Mouse (Mus musculus) urinary bladder, postnatal 36 days (tissue): ENCODE data around the gene Ccdc189.

Source experiments
- DNase-seq, 2 experiments: peaks; one replicate each; pipeline ENCODE4 v3.0.0; 2022; ENCODE audit warnings: low spot score in 2 of 2, mixed read lengths in 1 of 2

The Ccdc189 gene

DNA sequence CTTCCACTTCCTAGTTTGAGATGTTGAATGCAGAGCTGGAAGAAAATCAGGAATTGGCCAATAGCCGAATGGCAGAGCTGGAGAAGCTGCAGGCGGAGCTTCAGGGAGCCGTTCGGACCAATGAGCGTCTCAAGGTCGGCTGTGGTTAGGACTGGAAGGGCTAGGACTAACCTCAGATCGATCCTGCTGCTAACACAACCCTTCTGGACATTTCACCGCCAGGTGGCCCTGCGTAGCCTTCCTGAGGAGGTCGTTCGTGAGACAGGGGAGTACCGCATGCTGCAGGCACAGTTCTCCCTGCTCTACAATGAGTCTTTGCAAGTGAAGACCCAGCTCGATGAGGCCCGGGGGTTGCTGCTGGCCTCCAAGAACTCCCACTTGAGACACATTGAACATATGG is 4.2 kb upstream of the Ccdc189 start:
- no peak for DNase-seq

DNA sequence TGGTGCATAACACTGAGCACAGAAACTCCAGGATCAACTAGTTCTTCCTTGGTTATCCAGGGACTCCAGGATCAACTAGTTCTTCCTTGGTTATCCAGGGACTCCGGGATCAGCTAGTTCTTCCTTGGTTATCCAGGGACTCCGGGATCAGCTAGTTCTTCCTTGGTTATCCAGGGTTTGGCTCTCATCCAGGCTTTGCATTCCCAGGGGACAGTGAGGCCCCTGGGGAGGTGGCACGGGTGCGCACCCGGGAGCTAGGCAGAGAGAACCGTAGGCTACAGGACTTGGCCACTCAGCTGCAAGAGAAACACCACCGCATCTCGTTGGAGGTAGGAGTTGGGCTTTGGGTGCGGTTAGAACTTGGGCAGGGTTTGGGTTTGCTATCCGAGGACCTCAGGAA is 2.7 kb upstream of the Ccdc189 start:
- no peak for DNase-seq

GRCm38 (mm10) chr7:127589637-127590036 is 1.2 kb upstream of the Ccdc189 start:
- no peak for DNase-seq

GRCm38 (mm10) chr7:127588901-127589300 is 506 bp upstream of the Ccdc189 start:
- no peak for DNase-seq

DNA sequence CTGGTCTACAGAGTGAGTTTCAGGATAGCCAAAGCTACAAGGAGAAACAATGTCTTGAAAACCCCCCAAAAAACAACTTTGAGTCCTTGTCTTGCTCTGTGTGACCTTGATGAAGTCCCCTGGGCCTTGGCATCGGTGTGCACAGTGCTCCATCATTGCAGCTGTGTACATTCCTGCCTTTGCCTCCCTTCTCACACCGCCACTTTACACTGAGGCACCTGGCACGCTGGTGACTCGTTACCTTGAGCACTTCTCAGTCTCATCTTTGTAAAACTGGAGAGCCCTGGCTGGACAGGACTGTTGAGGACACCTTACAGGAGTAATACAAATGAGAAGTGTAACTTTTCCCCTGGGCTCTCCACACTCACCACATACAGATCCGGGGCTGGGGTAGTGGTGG is 1.2 kb downstream of the Ccdc189 start:
- no peak for DNase-seq

GRCm38 (mm10) chr7:127586149-127586548 is 2.2 kb downstream of the Ccdc189 start:
- DNase-seq, result no peak

- DNase-seq, result no peak
Observed at GRCm38 (mm10) chr7:127585031-127585430, 3.4 kb downstream of the Ccdc189 start.

GRCm38 (mm10) chr7:127583260-127583659 is 5.1 kb downstream of the Ccdc189 start:
- no peak for DNase-seq

GRCm38 (mm10) chr7:127574115-127574514 is 14.3 kb downstream of the Ccdc189 start:
- no peak for DNase-seq

- DNase-seq, result no peak
Observed at GRCm38 (mm10) chr7:127573503-127574008, 14.8 kb downstream of the Ccdc189 start.

DNA sequence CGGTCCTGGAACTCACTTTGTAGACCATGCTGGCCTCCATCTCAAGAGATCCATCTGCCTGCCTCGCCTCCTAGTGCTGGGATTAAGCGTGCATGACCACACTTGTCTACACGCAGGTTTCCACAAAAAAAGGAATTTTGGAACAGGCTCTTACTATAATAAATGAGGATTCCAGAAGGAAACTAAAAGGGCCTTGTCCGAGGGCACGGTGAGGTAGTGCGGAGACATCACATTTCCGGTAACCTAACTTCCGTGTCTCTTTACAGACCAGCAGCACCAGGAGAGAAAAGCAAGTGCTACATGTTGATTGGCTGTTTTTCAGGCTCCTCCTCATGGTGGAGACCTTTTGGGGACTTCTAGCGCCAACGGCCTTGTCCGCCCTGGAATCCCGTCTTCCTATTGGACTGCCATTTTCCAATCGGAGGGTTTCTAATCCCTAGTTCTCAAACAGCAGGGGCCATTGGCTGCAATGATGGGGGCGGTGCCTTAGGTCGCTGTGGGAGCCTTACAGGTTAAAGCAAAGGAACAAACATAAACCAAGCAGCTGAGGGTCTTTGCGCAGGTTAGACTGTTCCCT is 15.4 kb downstream of the Ccdc189 start, which contains the start of gene Phkg2:
Phkg2 (plus strand) TSS at position 446 of the 577 bp plus-strand sequence.
- peak; percentile 80 to 92 for DNase-seq

GRCm38 (mm10) chr7:127564381-127565150 is 23.8 kb downstream of the Ccdc189 start:
- DNase-seq, result no peak

GRCm38 (mm10) chr7:127561340-127561858 is 27.0 kb downstream of the Ccdc189 start, which contains the start of gene Tmem265:
Gene Tmem265, plus strand, starts transcription at chr7:127561390.
- no peak for DNase-seq

DNA sequence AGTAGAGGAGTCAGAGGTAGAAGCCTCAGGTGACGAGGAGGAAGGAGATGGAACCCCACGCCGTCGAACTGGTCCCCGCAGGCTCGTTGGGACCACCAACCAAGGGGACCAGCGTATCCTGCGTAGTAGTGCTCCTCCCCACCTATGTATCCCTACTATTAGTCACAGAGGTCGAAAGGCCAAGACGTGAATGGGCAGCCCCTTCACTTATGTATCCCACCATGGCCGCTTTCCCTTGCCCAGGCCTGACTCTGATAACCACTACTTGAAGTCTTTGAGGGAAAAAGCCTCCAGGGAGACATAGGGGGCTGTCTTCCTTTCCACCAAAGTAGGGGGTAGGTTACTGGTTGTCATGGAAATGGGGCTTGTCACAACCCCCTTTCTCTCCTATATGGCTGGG is 27.8 kb downstream of the Ccdc189 start:
- DNase-seq, result no peak

DNA sequence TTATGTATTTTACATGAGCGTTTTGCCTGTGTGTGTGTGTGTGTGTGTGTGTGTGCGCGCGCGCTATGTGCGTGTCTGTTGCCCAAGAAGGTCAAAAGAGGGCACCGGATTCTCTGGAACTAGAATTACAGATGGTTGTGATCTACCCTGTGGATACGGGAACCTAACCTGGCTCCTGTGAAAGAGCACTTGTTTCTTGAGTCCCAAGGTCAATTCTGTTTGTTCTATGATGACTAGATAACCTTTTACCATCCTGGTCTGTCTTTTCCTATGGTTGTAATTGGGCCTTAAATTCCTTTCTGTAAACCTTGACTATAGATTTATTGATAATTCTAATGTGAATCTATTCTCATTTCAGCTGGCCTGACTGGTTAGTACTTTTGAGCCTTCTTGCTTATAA is 36.8 kb downstream of the Ccdc189 start:
- DNase-seq, result no peak

- peak in 1 of 2 experiments; percentile 36 for DNase-seq
Observed at GRCm38 (mm10) chr7:127549116-127549835, 39.1 kb downstream of the Ccdc189 start.

GRCm38 (mm10) chr7:127541671-127542070 is 46.7 kb downstream of the Ccdc189 start:
- no peak for DNase-seq
